Mouse (Mus musculus): ENCODE measurements around the gene Ostm1.

GRCm38 (mm10) chr10:42585156-42585555, 1.5 kb downstream of the Ostm1 start:
- TF ChIP-seq POLR2A (IDR thresholded peaks at IDR 0.05; ENCODE audit: extremely low read depth, insufficient read depth, low read length) (no peak), CTCF (IDR thresholded peaks at IDR 0.05; ENCODE audit: extremely low read depth, insufficient read depth, low read length) (no peak)
